Mouse (Mus musculus): ENCODE data around the gene Gp1ba. TPM values are rescaled to one million over a fixed set of nuclear protein-coding genes. Genes with fewer than 3 reads are reported as not detected.

Gp1ba gene
- polyA plus RNA-seq, 1 experiment from 2014 or later: 0.21 TPM

- no peaks in the 10 kb centered on the region for H3K9me3 ChIP-seq
- H3K4me2 ChIP-seq: no peak overlapping the region
- H3K27ac ChIP-seq: no peak overlapping the region
- 91% methylated on average over 1 of the region's 1 CpGs for WGBS
- H3K4me1 ChIP-seq (replicated peaks): no peaks in the 10 kb centered on the region
- H3K9ac ChIP-seq: no peak overlapping the region
- H3K36me3 ChIP-seq: peaks cover 5% of the 10 kb centered on the region
- no peak for ATAC-seq (ENCODE audit: low FRiP score)
- H3K27me3 ChIP-seq: 0 out of 2 replicates have a peak, but pooled peaks cover 3% of the 10 kb centered on the region
- no peak overlapping the region for H3K4me3 ChIP-seq
These were observed 1.2 kb upstream of the Gp1ba start for GRCm38 (mm10) chr11:70637764-70638163.

- no peak for ATAC-seq (ENCODE audit: low FRiP score)
- Histone ChIP-seq H3K4me2 (no peak overlapping the region), H3K4me3 (no peak overlapping the region), H3K27ac (no peak overlapping the region), H3K4me1 (replicated peaks) (no peaks in the 10 kb centered on the region), H3K9ac (no peak overlapping the region), H3K27me3 (0 out of 2 replicates have a peak, but pooled peaks cover 3% of the 10 kb centered on the region), H3K9me3 (no peaks in the 10 kb centered on the region), H3K36me3 (peaks cover 10% of the 10 kb centered on the region)
- 80% methylated on average over 1 of the region's 1 CpGs for WGBS
These were observed 629 bp upstream of the Gp1ba start for GRCm38 (mm10) chr11:70638293-70638692.

GRCm38 (mm10) chr11:70639976-70640375, 1.1 kb downstream of the Gp1ba start:
- ATAC-seq (ENCODE audit: low FRiP score): no peak
- H3K4me2 ChIP-seq: no peak overlapping the region
- no peak overlapping the region for H3K4me3 ChIP-seq
- peaks cover 6% of the 10 kb centered on the region; the same call in 1 of the 2 replicates for H3K4me1 ChIP-seq (replicated peaks)
- H3K27me3 ChIP-seq: 0 out of 2 replicates have a peak, but pooled peaks cover 3% of the 10 kb centered on the region
- peaks cover 26% of the 10 kb centered on the region for H3K36me3 ChIP-seq
- H3K9me3 ChIP-seq: no peaks in the 10 kb centered on the region
- no peak overlapping the region for H3K27ac ChIP-seq
- H3K9ac ChIP-seq: no peak overlapping the region
- 86% methylated on average over 8 of the region's 8 CpGs for WGBS

GRCm38 (mm10) chr11:70641241-70641640, 2.3 kb downstream of the Gp1ba start:
- 89% methylated on average over 7 of the region's 7 CpGs for WGBS
- Histone ChIP-seq H3K27me3 (0 out of 2 replicates have a peak, but pooled peaks cover 3% of the 10 kb centered on the region), H3K4me1 (replicated peaks) (peaks cover 19% of the 10 kb centered on the region), H3K4me3 (no peak overlapping the region), H3K9ac (no peak overlapping the region), H3K27ac (no peak overlapping the region), H3K9me3 (no peaks in the 10 kb centered on the region), H3K36me3 (peaks cover 33% of the 10 kb centered on the region), H3K4me2 (no peak overlapping the region)
- no peak for ATAC-seq (ENCODE audit: low FRiP score)

GRCm38 (mm10) chr11:70643051-70643450, 4.1 kb downstream of the Gp1ba start:
- H3K9ac ChIP-seq: no peak overlapping the region
- H3K27ac ChIP-seq: no peak overlapping the region
- H3K4me2 ChIP-seq: no peak overlapping the region
- H3K27me3 ChIP-seq: 0 out of 2 replicates have a peak, but pooled peaks cover 3% of the 10 kb centered on the region
- H3K4me1 ChIP-seq (replicated peaks): peaks cover 26% of the 10 kb centered on the region
- peaks cover 33% of the 10 kb centered on the region for H3K36me3 ChIP-seq
- H3K4me3 ChIP-seq: no peak overlapping the region
- 92% methylated on average over 6 of the region's 6 CpGs for WGBS
- no peak for ATAC-seq (ENCODE audit: low FRiP score)
- H3K9me3 ChIP-seq: no peaks in the 10 kb centered on the region

- peaks cover 41% of the 10 kb centered on the region for H3K36me3 ChIP-seq
These were observed 5.7 kb downstream of the Gp1ba start for GRCm38 (mm10) chr11:70644564-70645103.

GRCm38 (mm10) chr11:70645461-70646258, 6.7 kb downstream of the Gp1ba start:
- 90% methylated on average over 12 of the region's 12 CpGs for WGBS
- H3K27me3 ChIP-seq: no peaks in the 10 kb centered on the region
- no peaks in the 10 kb centered on the region for H3K9me3 ChIP-seq
- H3K4me2 ChIP-seq: peak overlapping the region; percentile 90
- peak overlapping the region; percentile 86 for H3K4me3 ChIP-seq
- peaks cover 51% of the 10 kb centered on the region for H3K36me3 ChIP-seq
- peaks cover 49% of the 10 kb centered on the region for H3K4me1 ChIP-seq (replicated peaks)
- peak overlapping the region; percentile 96; the same call in 1 of the 2 replicates for H3K27ac ChIP-seq
- peak overlapping the region; percentile 95 for H3K9ac ChIP-seq
- no peak for ATAC-seq (ENCODE audit: low FRiP score)

More at GRCm38 (mm10) chr11:70644564-70645103, 5.7 kb downstream of the Gp1ba start:
- no peaks in the 10 kb centered on the region for H3K9me3 ChIP-seq
- WGBS: 95% methylated on average over 8 of the region's 8 CpGs
- peak overlapping the region; percentile 95; the same call in 1 of the 2 replicates for H3K9ac ChIP-seq
- ATAC-seq (ENCODE audit: low FRiP score): no peak
- no peaks in the 10 kb centered on the region for H3K27me3 ChIP-seq
- H3K4me3 ChIP-seq: no peak overlapping the region
- H3K4me2 ChIP-seq: no peak overlapping the region
- peaks cover 42% of the 10 kb centered on the region for H3K4me1 ChIP-seq (replicated peaks)
- no peak overlapping the region for H3K27ac ChIP-seq

GRCm38 (mm10) chr11:70646259-70646555, 7.3 kb downstream of the Gp1ba start:
- ATAC-seq (ENCODE audit: low FRiP score): no peak; the same call in 1 of the 2 replicates
- no peaks in the 10 kb centered on the region for H3K27me3 ChIP-seq
- H3K9me3 ChIP-seq: no peaks in the 10 kb centered on the region
- peaks cover 54% of the 10 kb centered on the region for H3K4me1 ChIP-seq (replicated peaks)
- H3K27ac ChIP-seq: peak overlapping the region; percentile 96
- H3K4me2 ChIP-seq: peak overlapping the region; percentile 90
- H3K4me3 ChIP-seq: peak overlapping the region; percentile 86
- peaks cover 57% of the 10 kb centered on the region for H3K36me3 ChIP-seq
- WGBS: 23% methylated on average over 3 of the region's 3 CpGs
- H3K9ac ChIP-seq: peak overlapping the region; percentile 95

GRCm38 (mm10) chr11:70646691-70647650, 8.0 kb downstream of the Gp1ba start, which contains the start of the genes Rnf167 and Slc25a11:
Gene Rnf167 (plus strand): TSS chr11:70647235.
Gene Slc25a11 (minus strand): TSS chr11:70647479.
- peaks cover 65% of the 10 kb centered on the region for H3K36me3 ChIP-seq
- H3K4me3 ChIP-seq: peak within 1 kb of the TSS; percentile 86
- peaks cover 60% of the 10 kb centered on the region for H3K4me1 ChIP-seq (replicated peaks)
- no peaks in the 10 kb centered on the region for H3K27me3 ChIP-seq
- ATAC-seq (ENCODE audit: low FRiP score): peak; percentile 92
- H3K9me3 ChIP-seq: no peaks in the 10 kb centered on the region
- WGBS: 0% methylated on average over 63 of the region's 63 CpGs
- H3K4me2 ChIP-seq: peak within 1 kb of the TSS; percentile 99
- peak within 1 kb of the TSS; percentile 95 for H3K9ac ChIP-seq
- H3K27ac ChIP-seq: peak within 1 kb of the TSS; percentile 96

GRCm38 (mm10) chr11:70647716-70648420, 8.9 kb downstream of the Gp1ba start:
- peaks cover 69% of the 10 kb centered on the region for H3K4me1 ChIP-seq (replicated peaks)

GRCm38 (mm10) chr11:70648512-70648911, 9.6 kb downstream of the Gp1ba start:
- no peaks in the 10 kb centered on the region for H3K9me3 ChIP-seq
- no peak for ATAC-seq (ENCODE audit: low FRiP score)
- peaks cover 75% of the 10 kb centered on the region for H3K4me1 ChIP-seq (replicated peaks)
- peak overlapping the region; percentile 86 for H3K4me3 ChIP-seq
- H3K4me2 ChIP-seq: peak overlapping the region; percentile 99
- H3K36me3 ChIP-seq: peaks cover 59% of the 10 kb centered on the region
- no peak overlapping the region for H3K27ac ChIP-seq
- H3K9ac ChIP-seq: peak overlapping the region; percentile 92
- H3K27me3 ChIP-seq: no peaks in the 10 kb centered on the region
- 90% methylated on average over 4 of the region's 4 CpGs for WGBS

More at GRCm38 (mm10) chr11:70647716-70648420, 8.9 kb downstream of the Gp1ba start:
- Histone ChIP-seq H3K9ac (peak overlapping the region; percentile 92), H3K36me3 (peaks cover 66% of the 10 kb centered on the region), H3K9me3 (no peaks in the 10 kb centered on the region), H3K4me3 (peak overlapping the region; percentile 86), H3K27me3 (no peaks in the 10 kb centered on the region), H3K4me2 (peak overlapping the region; percentile 99), H3K27ac (peak overlapping the region; percentile 96)
- ATAC-seq (ENCODE audit: low FRiP score): peak; percentile 7; the same call in 1 of the 2 replicates
- 5% methylated on average over 28 of the region's 28 CpGs for WGBS
